Mouse (Mus musculus) brain, adult 2 months (tissue): ENCODE data around the gene Lysmd2.
"Not testable (repeated sequence)": the region's sequence is repeated elsewhere in the genome, so short reads cannot be mapped to it uniquely, and the experiment has no call there.

Source experiments
- DNase-seq: peaks from one replicate; pipeline ENCODE4 v3.0.0; 2011; ENCODE audit warnings: low read depth, low spot score

The Lysmd2 gene

GRCm38 (mm10) chr9:75625556-75626307 lies at the start of gene Lysmd2:
Gene Lysmd2, plus strand, starts transcription at chr9:75625741.
- peak; percentile 89 for DNase-seq

- no peak for DNase-seq
These were observed 46.2 kb upstream of the Lysmd2 start for GRCm38 (mm10) chr9:75579321-75579720.

GRCm38 (mm10) chr9:75581694-75582350 lies 43.7 kb upstream of the Lysmd2 start:
- peak; percentile 61 for DNase-seq

- DNase-seq = no peak
These were observed 35.4 kb upstream of the Lysmd2 start for GRCm38 (mm10) chr9:75589850-75590790.

GRCm38 (mm10) chr9:75593481-75593880 lies 32.1 kb upstream of the Lysmd2 start:
- peak; percentile 75 for DNase-seq

- peak; percentile 66 for DNase-seq
These were observed 28.5 kb upstream of the Lysmd2 start for GRCm38 (mm10) chr9:75597036-75597435.

- DNase-seq = peak; percentile 91
These were observed 27.9 kb upstream of the Lysmd2 start for GRCm38 (mm10) chr9:75597596-75597995.

GRCm38 (mm10) chr9:75599191-75599841 lies 26.2 kb upstream of the Lysmd2 start:
- DNase-seq = peak; percentile 91

- DNase-seq = peak; percentile 85
These were observed 25.2 kb upstream of the Lysmd2 start for GRCm38 (mm10) chr9:75600166-75600934.

GRCm38 (mm10) chr9:75601510-75601909 lies 24.0 kb upstream of the Lysmd2 start:
- no peak for DNase-seq

GRCm38 (mm10) chr9:75607496-75607895 lies 18.0 kb upstream of the Lysmd2 start:
- no peak for DNase-seq

GRCm38 (mm10) chr9:75609505-75609904 lies 16.0 kb upstream of the Lysmd2 start:
- peak; percentile 77 for DNase-seq

GRCm38 (mm10) chr9:75609965-75610364 lies 15.6 kb upstream of the Lysmd2 start:
- DNase-seq = peak; percentile 57

- DNase-seq = peak; percentile 96
These were observed 14.7 kb upstream of the Lysmd2 start, which contains the start of gene Tmod2 for GRCm38 (mm10) chr9:75610571-75611493. Gene Tmod2, minus strand, starts transcription at chr9:75611325.

GRCm38 (mm10) chr9:75616560-75616959 lies 9.0 kb upstream of the Lysmd2 start:
- no peak for DNase-seq

- no peak for DNase-seq
These were observed 6.6 kb upstream of the Lysmd2 start for GRCm38 (mm10) chr9:75618836-75619400.

- DNase-seq = not testable (repeated sequence)
These were observed 5.8 kb upstream of the Lysmd2 start for GRCm38 (mm10) chr9:75619761-75620160.

- DNase-seq = no peak
These were observed 4.1 kb upstream of the Lysmd2 start for GRCm38 (mm10) chr9:75621428-75621827.

- DNase-seq = peak; percentile 55
These were observed 472 bp upstream of the Lysmd2 start for GRCm38 (mm10) chr9:75624983-75625555.
